Comparison of ENCODE assay signal across 19 mouse cellular contexts in genomic region chr13:95494812-95495211, GRCm38 (mm10). TPM values are rescaled to one million over a fixed set of nuclear protein-coding genes. Genes with fewer than 3 reads are reported as not detected.
A peak's percentile ranks its signal among the peaks of the same experiment; 100 is the strongest.
DNase-seq lines count a peak whose midpoint lies in the region; ATAC-seq and TF ChIP-seq lines count a peak whose summit lies in the region.
"Had no signal": no experiment of that assay in that cellular context is flagged by ENCODE, and none has a peak within 500 bp of the region (broad histone marks: within the 10 kb centered on the region; RNA-seq: fewer than 3 reads in every experiment).

No protein-coding gene starts in this region.

- H3K27ac ChIP-seq in kidney, postnatal 0 days, result 0 out of 2 replicates have a peak overlapping the region, but pooled peaks have one; percentile 5
- no peak overlapping the region for H3K27ac ChIP-seq in kidney, embryonic 14.5 days (ENCODE audit: low read depth, low read length)
- H3K27ac ChIP-seq in spleen, adult 2 months (ENCODE audit: insufficient read depth, low read length), result peak overlapping the region; percentile 13; the same call in 1 of the 2 replicates
- 0 out of 2 replicates have a peak overlapping the region, but pooled peaks have one; percentile 19 for H3K27ac ChIP-seq in intestine, embryonic 16.5 days (ENCODE audit: low read length)
- H3K27ac ChIP-seq in forebrain, embryonic 12.5 days, result no peak overlapping the region
- H3K27ac ChIP-seq: embryonic facial prominence, embryonic 15.5 days; hindbrain, embryonic 15.5 days; left cerebral cortex, adult 2 months; neural tube, embryonic 12.5 days had no signal

- no peak for TF ChIP-seq CTCF in kidney, postnatal 0 days (IDR thresholded peaks at IDR 0.05; ENCODE audit: low read depth)
- TF ChIP-seq CTCF in spleen, adult 2 months (IDR thresholded peaks at IDR 0.05; ENCODE audit: extremely low read depth, insufficient read depth, insufficient read length, insufficient replicate concordance), result no peak

- H3K36me3 ChIP-seq in kidney, postnatal 0 days (ENCODE audit: insufficient read depth, low read length), result no peaks in the 10 kb centered on the region
- no peaks in the 10 kb centered on the region for H3K36me3 ChIP-seq in kidney, embryonic 14.5 days (ENCODE audit: control insufficient read depth, insufficient read depth, low read length)
- H3K36me3 ChIP-seq in spleen, adult 2 months (ENCODE audit: control insufficient read depth, insufficient read depth, low read length), result no peaks in the 10 kb centered on the region
- no peaks in the 10 kb centered on the region for H3K36me3 ChIP-seq in intestine, embryonic 16.5 days (ENCODE audit: control insufficient read depth, insufficient read depth, low read length)
- no peaks in the 10 kb centered on the region for H3K36me3 ChIP-seq in forebrain, embryonic 12.5 days (replicated peaks)
- H3K36me3 ChIP-seq: embryonic facial prominence, embryonic 15.5 days; hindbrain, embryonic 15.5 days; neural tube, embryonic 12.5 days had no signal

- TF ChIP-seq POLR2A in spleen, adult 2 months (IDR thresholded peaks at IDR 0.05; ENCODE audit: low read depth, low read length), result no peak

- peak; percentile 57 for DNase-seq in kidney, postnatal 0 days (ENCODE audit: low spot score)
- DNase-seq in spleen, adult 2 months (ENCODE audit: low read depth in 1 of 2, low spot score in 2 of 2), result no peak
- no peak for DNase-seq in spleen, postnatal 4 days (ENCODE audit: low spot score in 2 of 2)
- DNase-seq in ovary, postnatal 36 days (ENCODE audit: low spot score), result no peak
- DNase-seq: adrenal gland, postnatal 36 days; cerebellum, adult 11-12 months; forebrain, postnatal 0 days; retina, postnatal 1 day had no signal

- no peaks in the 10 kb centered on the region for H3K27me3 ChIP-seq in kidney, postnatal 0 days (ENCODE audit: insufficient read depth, low read length)
- H3K27me3 ChIP-seq in kidney, embryonic 14.5 days (ENCODE audit: control insufficient read depth, insufficient read depth, low read length), result no peaks in the 10 kb centered on the region
- H3K27me3 ChIP-seq in spleen, adult 2 months (ENCODE audit: control insufficient read depth, insufficient read depth, low read length), result no peaks in the 10 kb centered on the region
- H3K27me3 ChIP-seq in intestine, embryonic 16.5 days (replicated peaks; ENCODE audit: control insufficient read depth, insufficient read depth, low read length), result no peaks in the 10 kb centered on the region
- H3K27me3 ChIP-seq in forebrain, embryonic 12.5 days, result no peaks in the 10 kb centered on the region
- H3K27me3 ChIP-seq: embryonic facial prominence, embryonic 15.5 days; hindbrain, embryonic 15.5 days; neural tube, embryonic 12.5 days had no signal

- no peak for ATAC-seq in kidney, postnatal 0 days (replicated peaks; ENCODE audit: low FRiP score, low read depth)
- no peak for ATAC-seq in kidney, embryonic 14.5 days (ENCODE audit: low FRiP score, low TSS enrichment)
- ATAC-seq in intestine, embryonic 16.5 days, result no peak
- no peak for ATAC-seq in forebrain, embryonic 12.5 days (ENCODE audit: low FRiP score)
- ATAC-seq: activated CD4-positive, CD25-positive, alpha-beta regulatory T cell, adult 4 months; forebrain, postnatal 0 days; midbrain, embryonic 16.5 days had no signal

- H3K9ac ChIP-seq in kidney, postnatal 0 days (ENCODE audit: low read depth, low read length), result no peak overlapping the region
- no peak overlapping the region for H3K9ac ChIP-seq in kidney, embryonic 14.5 days (ENCODE audit: low read depth, low read length)
- H3K9ac ChIP-seq in intestine, embryonic 16.5 days (ENCODE audit: low read depth, low read length), result no peak overlapping the region
- H3K9ac ChIP-seq in forebrain, embryonic 12.5 days, result no peak overlapping the region
- H3K9ac ChIP-seq: embryonic facial prominence, embryonic 15.5 days; forebrain, postnatal 0 days; hindbrain, embryonic 15.5 days; neural tube, embryonic 12.5 days had no signal

- WGBS in kidney, postnatal 0 days, result 45% methylated on average over 8 of the region's 8 CpGs
- 58% methylated on average over 8 of the region's 8 CpGs for WGBS in kidney, embryonic 14.5 days
- WGBS in spleen, adult 2 months, result 21% methylated on average over 8 of the region's 8 CpGs
- WGBS in intestine, embryonic 16.5 days, result 49% methylated on average over 8 of the region's 8 CpGs
- WGBS in forebrain, embryonic 12.5 days, result 82% methylated on average over 8 of the region's 8 CpGs

- no peaks in the 10 kb centered on the region for H3K4me1 ChIP-seq in kidney, postnatal 0 days (replicated peaks; ENCODE audit: insufficient read depth, low read length)
- H3K4me1 ChIP-seq in kidney, embryonic 14.5 days (ENCODE audit: control insufficient read depth, insufficient read depth, low read length), result 0 out of 2 replicates have a peak, but pooled peaks cover 6% of the 10 kb centered on the region
- peaks cover 13% of the 10 kb centered on the region; the same call in 1 of the 2 replicates for H3K4me1 ChIP-seq in spleen, adult 2 months (ENCODE audit: control insufficient read depth, insufficient read depth, insufficient read length)
- peaks cover 13% of the 10 kb centered on the region for H3K4me1 ChIP-seq in intestine, embryonic 16.5 days (ENCODE audit: control insufficient read depth, insufficient read depth, low read length)
- no peaks in the 10 kb centered on the region; the same call in 1 of the 2 replicates for H3K4me1 ChIP-seq in forebrain, embryonic 12.5 days
- H3K4me1 ChIP-seq: hindbrain, embryonic 15.5 days; neural tube, embryonic 12.5 days had no signal

- no peak overlapping the region for H3K4me2 ChIP-seq in kidney, postnatal 0 days (ENCODE audit: low read length)
- H3K4me2 ChIP-seq in kidney, embryonic 14.5 days (replicated peaks; ENCODE audit: low read depth, low read length), result no peak overlapping the region
- no peak overlapping the region for H3K4me2 ChIP-seq in intestine, embryonic 16.5 days (ENCODE audit: low read depth, low read length)
- no peak overlapping the region for H3K4me2 ChIP-seq in forebrain, embryonic 12.5 days
- H3K4me2 ChIP-seq: embryonic facial prominence, embryonic 15.5 days; hindbrain, embryonic 15.5 days; neural tube, embryonic 12.5 days had no signal

- no peaks in the 10 kb centered on the region for H3K9me3 ChIP-seq in kidney, postnatal 0 days (replicated peaks; ENCODE audit: low read length)
- no peaks in the 10 kb centered on the region for H3K9me3 ChIP-seq in kidney, embryonic 14.5 days (ENCODE audit: control insufficient read depth, low read length)
- no peaks in the 10 kb centered on the region for H3K9me3 ChIP-seq in intestine, embryonic 16.5 days (ENCODE audit: control insufficient read depth, low read length)
- H3K9me3 ChIP-seq in forebrain, embryonic 12.5 days, result no peaks in the 10 kb centered on the region
- H3K9me3 ChIP-seq: embryonic facial prominence, embryonic 15.5 days; hindbrain, embryonic 15.5 days; neural tube, embryonic 12.5 days had no signal

- H3K4me3 ChIP-seq in kidney, postnatal 0 days (replicated peaks; ENCODE audit: low read depth, low read length), result no peak overlapping the region
- H3K4me3 ChIP-seq in kidney, embryonic 14.5 days (ENCODE audit: low read length), result no peak overlapping the region
- H3K4me3 ChIP-seq in spleen, adult 2 months (ENCODE audit: extremely low read depth, insufficient read depth, insufficient read length), result no peak overlapping the region
- no peak overlapping the region for H3K4me3 ChIP-seq in intestine, embryonic 16.5 days (ENCODE audit: low read length)
- no peak overlapping the region for H3K4me3 ChIP-seq in forebrain, embryonic 12.5 days (replicated peaks)
- H3K4me3 ChIP-seq: embryonic facial prominence, embryonic 15.5 days; hindbrain, embryonic 15.5 days; left cerebral cortex, adult 2 months; neural tube, embryonic 12.5 days had no signal

RNA-seq across cellular contexts. Expression of gene S100z, which starts 16.3 kb away (rescaled TPM):
- not detected in 2 replicates for polyA plus RNA-seq in kidney, postnatal 0 days (2015; fragmentation: Nextera tagmentation; extraction: Ambion mirVana)
- not detected in 2 replicates for polyA plus RNA-seq in kidney, embryonic 14.5 days (2014; fragmentation: Nextera tagmentation; extraction: Ambion mirVana)
- polyA plus RNA-seq in spleen, adult 2 months (2012; rRNA removed), result not detected in 2 replicates
- polyA plus RNA-seq in intestine, embryonic 16.5 days (2015; fragmentation: Nextera tagmentation; extraction: Ambion mirVana), result 0.40 and 1.2 TPM in 2 replicates
- polyA plus RNA-seq in forebrain, embryonic 12.5 days (2016; fragmentation: Nextera tagmentation; extraction: Ambion mirVana), result 1.7 and 5.0 TPM in 2 replicates
- polyA plus RNA-seq: activated CD4-positive, CD25-positive, alpha-beta regulatory T cell, adult 4 months; forebrain, postnatal 0 days; heart, embryonic 14.5 days; hindbrain, embryonic 15.5 days; limb, embryonic 14.5 days; midbrain, embryonic 16.5 days; neural tube, embryonic 12.5 days had no signal

RNA-seq across cellular contexts. Expression of gene F2rl1, which starts 30.2 kb away (rescaled TPM):
- polyA plus RNA-seq in kidney, postnatal 0 days (2015; fragmentation: Nextera tagmentation; extraction: Ambion mirVana), result 10.4 and 10.7 TPM in 2 replicates
- polyA plus RNA-seq in kidney, embryonic 14.5 days (2014; fragmentation: Nextera tagmentation; extraction: Ambion mirVana), result 6.2 and 7.8 TPM in 2 replicates
- 6.3 and 7.7 TPM in 2 replicates for polyA plus RNA-seq in spleen, adult 2 months (2012; rRNA removed)
- 23.0 and 24.8 TPM in 2 replicates for polyA plus RNA-seq in intestine, embryonic 16.5 days (2015; fragmentation: Nextera tagmentation; extraction: Ambion mirVana)
- 0.32 and 0.33 TPM in 2 replicates for polyA plus RNA-seq in forebrain, embryonic 12.5 days (2016; fragmentation: Nextera tagmentation; extraction: Ambion mirVana)
- polyA plus RNA-seq: hindbrain, embryonic 15.5 days had no signal

RNA-seq across cellular contexts. Expression of gene Crhbp, which starts 50.1 kb away (rescaled TPM):
- 0.17 TPM in 1 of 2 replicates, not detected in the other for polyA plus RNA-seq in kidney, postnatal 0 days (2015; fragmentation: Nextera tagmentation; extraction: Ambion mirVana)
- not detected in 2 replicates for polyA plus RNA-seq in kidney, embryonic 14.5 days (2014; fragmentation: Nextera tagmentation; extraction: Ambion mirVana)
- 0.05 TPM in 1 of 2 replicates, not detected in the other for polyA plus RNA-seq in spleen, adult 2 months (2012; rRNA removed)
- polyA plus RNA-seq in intestine, embryonic 16.5 days (2015; fragmentation: Nextera tagmentation; extraction: Ambion mirVana), result 0.20 and 0.22 TPM in 2 replicates
- polyA plus RNA-seq in forebrain, embryonic 12.5 days (2016; fragmentation: Nextera tagmentation; extraction: Ambion mirVana), result 0.41 and 0.65 TPM in 2 replicates
- polyA plus RNA-seq: activated CD4-positive, CD25-positive, alpha-beta regulatory T cell, adult 4 months; heart, embryonic 14.5 days had no signal

Comparison
In these comparisons a context has a peak if more than half of its experiments do, and no peak if none do; other contexts are left out.
1. H3K27ac ChIP-seq: peak in kidney, postnatal 0 days (single experiment), spleen, adult 2 months (single experiment) and intestine, embryonic 16.5 days (single experiment); none in kidney, embryonic 14.5 days (single experiment) and forebrain, embryonic 12.5 days (single experiment).